Mouse (Mus musculus) ovary, adult 18-20 months (tissue): ENCODE data around the gene Znhit1.
A peak's percentile ranks its signal among the peaks of the same experiment; 100 is the strongest.

Source experiments
- DNase-seq: peaks from one replicate; pipeline ENCODE4 v3.0.0; 2022; ENCODE audit warnings: low spot score, mixed read lengths

Gene Znhit1

DNA sequence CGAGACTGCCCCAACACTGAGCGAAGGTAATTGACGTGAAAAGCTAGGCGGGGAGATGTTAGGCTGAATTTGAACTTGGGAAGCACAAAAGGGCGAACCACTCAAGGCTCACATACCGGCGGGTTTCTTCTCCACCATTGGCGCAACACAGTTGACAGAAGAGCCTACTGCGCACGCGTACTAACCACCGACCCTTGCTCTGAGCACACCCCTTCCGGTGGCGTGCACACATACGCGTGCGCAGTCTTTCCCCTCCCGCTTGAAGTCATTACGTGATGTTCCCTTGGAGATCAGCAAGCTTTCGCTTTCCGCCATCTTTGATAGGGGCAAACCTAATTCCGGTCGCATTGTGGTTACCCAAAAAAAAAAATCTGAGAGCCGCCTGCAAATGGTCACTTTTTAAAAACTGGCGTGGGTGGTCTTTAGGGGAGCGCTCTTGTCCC, 1.1 kb downstream of the Znhit1 start, which contains the start of gene Plod3:
Gene Plod3, plus strand, starts transcription at position 325 of the 443 bp plus-strand sequence.
- peak; percentile 96 for DNase-seq

- no peak for DNase-seq
Observed at GRCm38 (mm10) chr5:136984828-136985227, 3.0 kb downstream of the Znhit1 start.

GRCm38 (mm10) chr5:136982338-136982930, 5.4 kb downstream of the Znhit1 start:
- no peak for DNase-seq

DNA sequence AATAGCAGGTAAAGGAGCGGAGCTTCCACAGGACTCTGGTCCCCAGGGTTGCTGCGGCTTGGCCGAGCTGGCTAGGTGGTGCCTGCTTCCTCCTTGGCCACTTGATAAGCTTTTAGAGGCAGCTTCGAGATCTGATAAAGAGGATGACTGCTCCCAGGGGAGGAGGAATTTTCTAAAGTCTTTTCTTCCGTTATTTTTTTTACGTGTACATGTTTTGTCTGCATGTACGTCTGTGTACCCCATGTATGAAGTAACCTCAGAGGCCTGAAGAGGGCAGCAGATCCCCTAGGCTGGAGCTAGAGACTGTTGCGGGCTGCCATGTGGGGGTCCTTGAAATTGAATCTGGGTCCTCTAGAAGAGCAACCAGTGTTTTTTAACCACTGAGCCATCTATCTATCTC, 6.8 kb downstream of the Znhit1 start:
- no peak for DNase-seq

DNA sequence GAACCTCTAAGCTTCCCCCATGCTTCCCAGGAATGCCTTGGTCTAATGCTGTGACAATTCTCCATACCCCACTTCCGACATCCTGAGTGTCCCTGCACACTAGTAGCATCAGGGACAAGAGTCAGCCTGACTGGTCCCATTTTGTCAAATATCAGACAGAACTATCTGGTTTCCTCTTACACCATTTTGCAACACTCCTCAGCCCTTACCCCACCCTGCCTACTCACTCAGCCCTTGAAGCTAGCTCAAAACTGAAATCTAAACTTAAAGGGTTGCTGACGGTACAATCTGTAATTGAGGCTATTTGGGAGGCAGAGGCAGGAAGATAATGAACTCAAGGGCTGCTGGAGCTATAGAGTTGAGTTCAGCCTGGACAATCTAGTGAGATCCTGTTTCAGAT, 8.1 kb downstream of the Znhit1 start:
- DNase-seq = no peak

GRCm38 (mm10) chr5:136977769-136978168, 10.1 kb downstream of the Znhit1 start:
- no peak for DNase-seq

DNA sequence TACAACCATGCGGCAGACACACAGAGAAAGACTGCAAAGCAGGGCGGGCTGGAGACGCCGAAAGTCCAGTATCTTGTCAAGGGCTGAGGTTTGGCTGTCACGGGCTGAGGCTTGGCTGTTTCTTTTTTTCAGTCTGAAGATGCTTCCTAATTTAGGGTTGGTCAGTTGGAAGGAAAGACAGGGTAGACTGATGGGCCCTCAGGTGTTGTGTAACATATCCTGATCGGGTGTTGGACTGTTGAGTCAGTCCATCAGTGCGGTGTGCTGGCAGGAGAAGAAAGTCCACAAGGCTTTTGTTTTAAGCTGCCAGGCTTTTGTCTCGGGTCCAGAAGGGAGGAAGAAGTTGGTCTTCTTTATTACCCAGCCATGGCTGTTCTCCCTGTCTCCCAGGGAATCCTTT, 14.2 kb downstream of the Znhit1 start:
- no peak for DNase-seq

- peak; percentile 41 for DNase-seq
Observed at GRCm38 (mm10) chr5:136970703-136971102, 17.1 kb downstream of the Znhit1 start.

- no peak for DNase-seq
Observed at GRCm38 (mm10) chr5:136967592-136967991, 20.2 kb downstream of the Znhit1 start.

DNA sequence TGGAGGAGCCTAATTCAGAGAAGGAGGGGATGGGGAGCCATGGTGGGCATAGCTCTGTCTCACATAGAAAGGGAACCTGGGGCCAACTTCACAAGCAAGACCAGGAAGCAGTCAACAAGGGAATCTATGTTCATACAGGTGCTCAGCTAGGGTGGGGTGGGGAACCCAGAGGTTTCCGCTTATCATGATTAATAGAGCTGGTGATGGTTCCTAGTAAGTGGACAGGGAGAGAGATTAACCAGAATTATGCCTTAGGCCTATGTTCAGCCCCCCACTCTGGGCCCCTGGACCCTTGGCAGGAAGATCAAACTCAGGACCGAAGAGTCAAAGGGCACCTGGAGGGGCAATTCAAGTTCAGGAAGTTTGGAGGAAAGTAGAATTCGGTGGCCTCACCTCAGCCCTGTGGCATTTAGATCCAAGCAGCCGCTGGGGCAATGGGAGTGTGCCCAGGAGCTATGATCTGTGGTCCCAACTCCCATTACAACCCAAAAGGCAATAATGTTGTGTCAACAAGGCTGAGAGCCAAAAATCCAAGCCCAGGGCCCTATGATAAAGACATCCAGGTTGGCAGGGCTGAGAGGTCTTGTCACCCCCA, 20.9 kb downstream of the Znhit1 start:
- DNase-seq = no peak

- no peak for DNase-seq
Observed at GRCm38 (mm10) chr5:136966331-136966730, 21.5 kb downstream of the Znhit1 start, which contains the start of gene Cldn15. Gene Cldn15 (plus strand): TSS chr5:136966616.

DNA sequence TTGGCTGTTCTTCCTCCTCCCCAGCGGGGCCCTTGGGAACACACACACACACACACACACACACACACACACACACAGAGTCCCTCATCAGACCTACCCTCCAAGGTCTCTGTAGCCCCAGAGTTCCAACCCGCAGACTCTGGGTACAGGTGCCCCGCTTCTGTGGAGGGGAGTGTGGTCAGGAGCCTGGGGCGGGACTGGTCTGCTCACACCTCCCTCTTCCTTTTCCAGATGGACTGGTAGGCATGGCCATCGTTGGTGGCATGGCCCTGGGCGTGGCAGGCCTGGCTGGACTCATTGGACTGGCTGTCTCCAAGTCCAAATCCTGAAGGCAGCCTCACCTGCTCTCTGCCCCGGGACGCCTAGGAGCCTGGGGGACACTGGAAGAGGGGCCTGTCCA, 22.1 kb downstream of the Znhit1 start:
- DNase-seq = no peak

DNA sequence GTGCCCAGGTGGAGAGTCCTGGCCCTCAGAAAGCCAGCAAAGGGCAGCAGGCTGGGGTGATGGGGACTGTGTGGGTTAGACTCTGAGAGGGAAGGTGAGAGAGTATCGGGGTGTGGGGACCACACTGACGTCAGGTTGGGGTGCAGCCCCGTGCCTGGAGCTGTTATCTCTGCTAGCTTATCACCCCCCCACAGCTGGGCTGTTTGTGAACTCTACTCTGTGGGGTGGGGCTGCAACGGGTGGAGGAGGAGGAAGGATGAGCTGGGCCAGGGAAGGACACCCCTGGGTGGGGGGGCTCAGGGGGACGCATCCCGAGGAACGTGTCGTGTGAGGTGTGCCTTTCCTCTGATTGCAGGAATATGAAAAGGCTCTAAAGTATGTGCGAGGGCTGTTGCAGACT, 22.6 kb downstream of the Znhit1 start:
- no peak for DNase-seq

DNA sequence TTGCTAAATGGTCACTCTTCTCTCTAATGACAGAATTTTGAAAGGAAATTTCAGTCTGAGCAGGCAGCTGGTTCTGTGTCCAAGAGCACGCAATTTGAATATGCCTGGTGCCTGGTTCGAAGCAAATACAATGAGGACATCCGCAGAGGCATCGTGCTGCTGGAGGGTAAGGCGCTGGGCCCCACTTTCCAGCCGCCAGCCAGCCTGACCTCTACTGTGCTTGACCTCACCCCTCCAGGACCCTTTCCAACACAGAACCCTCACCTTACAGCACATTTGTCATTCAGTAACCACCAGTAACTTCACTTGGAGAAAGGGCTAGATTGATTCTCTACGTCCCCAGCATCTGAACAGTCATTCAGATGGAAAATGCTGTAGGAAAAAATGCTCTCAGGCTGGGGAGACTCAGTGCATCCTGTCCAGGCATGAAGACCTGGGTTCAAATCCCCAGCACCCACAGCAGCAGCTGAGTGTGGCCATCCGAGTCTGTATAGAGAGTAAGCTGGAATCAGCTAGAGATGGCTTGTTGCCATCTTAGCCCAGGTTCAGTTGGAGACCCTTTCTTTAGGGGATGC, 24.8 kb downstream of the Znhit1 start:
- DNase-seq = no peak

GRCm38 (mm10) chr5:136962501-136962900, 25.3 kb downstream of the Znhit1 start:
- peak; percentile 44 for DNase-seq

- peak; percentile 81 for DNase-seq
Observed at GRCm38 (mm10) chr5:136961983-136962461, 25.8 kb downstream of the Znhit1 start.

DNA sequence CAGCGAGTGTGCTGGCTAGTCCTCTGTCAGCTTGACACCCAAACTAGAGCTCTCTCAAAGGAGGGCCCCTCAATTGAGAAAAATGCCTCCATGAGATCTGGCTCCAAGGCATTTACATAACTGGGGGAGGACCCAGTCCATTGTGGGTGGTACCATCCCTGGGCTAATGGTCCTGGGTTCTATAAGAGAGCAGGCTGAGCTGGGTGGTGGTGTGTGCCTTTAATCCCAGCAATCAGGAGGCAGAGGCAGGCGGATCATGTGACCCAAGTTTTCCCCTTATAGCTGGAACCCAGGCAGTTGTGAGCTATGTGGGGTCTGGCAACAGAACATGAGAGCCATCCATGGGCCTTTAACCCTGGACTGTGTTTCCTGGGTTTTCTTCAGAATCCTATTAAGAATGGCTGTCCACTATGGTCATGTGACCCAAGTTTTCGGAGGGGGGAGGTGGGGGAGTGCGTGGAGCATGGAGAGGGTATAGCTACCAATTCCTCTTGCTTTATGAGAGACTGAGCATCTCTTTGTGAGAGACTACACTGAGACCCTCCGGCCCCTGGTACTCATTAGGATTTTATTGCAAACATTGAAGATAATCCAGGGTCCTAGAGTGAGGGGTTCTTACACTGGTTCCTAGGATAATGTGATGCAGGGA, 26.4 kb downstream of the Znhit1 start:
- DNase-seq = no peak

DNA sequence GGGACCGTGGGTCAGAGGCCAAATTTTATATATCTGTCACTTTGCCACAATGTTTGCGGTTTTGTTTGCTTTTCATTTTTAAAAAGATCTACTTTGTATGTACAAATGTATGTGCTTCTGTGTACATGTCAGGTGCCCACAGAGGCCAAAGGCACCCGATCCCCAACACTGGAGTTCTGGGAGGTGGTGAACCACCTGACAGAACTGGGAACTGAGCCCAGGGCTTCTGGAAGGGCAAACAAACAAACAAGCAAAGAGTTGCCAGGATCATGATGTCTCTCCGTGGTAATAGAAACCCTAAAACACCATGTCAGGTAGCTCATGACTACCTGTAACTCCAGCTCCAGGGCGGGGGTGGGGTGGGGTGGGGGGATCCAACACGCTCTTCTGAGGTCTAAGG, 27.8 kb downstream of the Znhit1 start:
- DNase-seq = no peak

- DNase-seq = no peak
Observed at GRCm38 (mm10) chr5:136958991-136959605, 28.7 kb downstream of the Znhit1 start.

- DNase-seq = no peak
Observed at GRCm38 (mm10) chr5:136957250-136957649, 30.6 kb downstream of the Znhit1 start.

GRCm38 (mm10) chr5:136955622-136956021, 32.2 kb downstream of the Znhit1 start:
- no peak for DNase-seq

- no peak for DNase-seq
Observed at GRCm38 (mm10) chr5:136953440-136953951, 34.3 kb downstream of the Znhit1 start.
